Mouse (Mus musculus) lung, adult 2 months (tissue): ENCODE data around the gene Morn3.

ENCODE experiments used
- CTCF ChIP-seq: fragments of 200-500 bp; IDR thresholded peaks from 2 replicates; pipeline ENCODE4 v1.5.1; 2011; ENCODE audit warnings: mild to moderate bottlenecking, low read length, control low read depth; ENCODE audit not compliant: insufficient read depth
- POLR2A ChIP-seq: fragments of 200-500 bp; IDR thresholded peaks from 2 replicates; pipeline ENCODE4 v1.6.1; 2011; ENCODE audit warnings: low read depth, mild to moderate bottlenecking, control low read depth, low read length, borderline replicate concordance; ENCODE audit errors: extremely low read depth

GRCm38 (mm10) chr5:122993811-122994210 lies 53.0 kb downstream of the Morn3 start:
- TF ChIP-seq CTCF, result no peak
- no peak for TF ChIP-seq POLR2A
